ENCODE assay signal across 8 mouse cellular contexts in genomic region chr6:113471297-113471936, GRCm38 (mm10). TPM values are rescaled to one million over a fixed set of nuclear protein-coding genes. Genes with fewer than 3 reads are reported as not detected.
DNase-seq lines count a peak whose midpoint lies in the region; ATAC-seq lines count a peak whose summit lies in the region.

Il17rc (plus strand) TSS chr6:113471427.

- no peaks in the 10 kb centered on the region for H3K9me3 ChIP-seq in hindbrain, embryonic 13.5 days
- no peaks in the 10 kb centered on the region for H3K9me3 ChIP-seq in limb, embryonic 15.5 days

- H3K27ac ChIP-seq in hindbrain, embryonic 13.5 days, result no peak within 1 kb of the TSS
- peak within 1 kb of the TSS; percentile 75 for H3K27ac ChIP-seq in limb, embryonic 15.5 days

- no peak within 1 kb of the TSS for H3K4me3 ChIP-seq in hindbrain, embryonic 13.5 days
- peak within 1 kb of the TSS; percentile 34 for H3K4me3 ChIP-seq in limb, embryonic 15.5 days

- H3K4me2 ChIP-seq in hindbrain, embryonic 13.5 days, result 0 out of 2 replicates have a peak within 1 kb of the TSS, but pooled peaks have one; percentile 19
- H3K4me2 ChIP-seq in limb, embryonic 15.5 days, result peak within 1 kb of the TSS; percentile 48

- peaks cover 21% of the 10 kb centered on the region for H3K4me1 ChIP-seq in hindbrain, embryonic 13.5 days (replicated peaks)
- H3K4me1 ChIP-seq in limb, embryonic 15.5 days, result peaks cover 34% of the 10 kb centered on the region

- no peaks in the 10 kb centered on the region for H3K36me3 ChIP-seq in hindbrain, embryonic 13.5 days
- no peaks in the 10 kb centered on the region for H3K36me3 ChIP-seq in limb, embryonic 15.5 days

- peaks cover 53% of the 10 kb centered on the region for H3K27me3 ChIP-seq in hindbrain, embryonic 13.5 days
- peaks cover 23% of the 10 kb centered on the region for H3K27me3 ChIP-seq in limb, embryonic 15.5 days

- H3K9ac ChIP-seq in hindbrain, embryonic 13.5 days, result peak within 1 kb of the TSS; percentile 43
- no peak within 1 kb of the TSS for H3K9ac ChIP-seq in limb, embryonic 15.5 days

- no peak for DNase-seq in urinary bladder, adult 2 months (ENCODE audit: low spot score)
- no peak for DNase-seq in urinary bladder, postnatal 10 days (ENCODE audit: low spot score)
- peak; percentile 67 for DNase-seq in gastrocnemius, adult 18-20 months (ENCODE audit: low spot score)
- peak; percentile 70 for DNase-seq in skeletal muscle tissue, adult 2 months (ENCODE audit: low read depth, low spot score)

- ATAC-seq in hindbrain, embryonic 13.5 days (ENCODE audit: low FRiP score), result no peak
- ATAC-seq in limb, embryonic 15.5 days (ENCODE audit: insufficient number of reproducible peaks, low FRiP score, low TSS enrichment, low read depth), result peak; percentile 45; the same call in 1 of the 2 replicates
- ATAC-seq in erythroid progenitor cell, adult 5-6 weeks (replicated peaks; ENCODE audit: low FRiP score, poor library complexity, severe bottlenecking), result no peak
- no peak for ATAC-seq in CD4-positive, CD25-positive, alpha-beta regulatory T cell, adult 4 months

- 24% methylated on average over 12 of the region's 12 CpGs for WGBS in hindbrain, embryonic 13.5 days
- 24% methylated on average over 12 of the region's 12 CpGs for WGBS in limb, embryonic 15.5 days

RNA-seq across cellular contexts. Expression of gene Il17rc, which starts in this region (rescaled TPM):
- 62.5 and 65.3 TPM in 2 replicates for polyA plus RNA-seq in urinary bladder, adult 2 months (2012; rRNA removed)
- 1 to 10 TPM; 3.8 to 4.9 TPM for total RNA-seq in gastrocnemius, adult 18-20 months (2021)
- 2.0 and 2.4 TPM in 2 replicates for polyA plus RNA-seq in hindbrain, embryonic 13.5 days (2015; fragmentation: Nextera tagmentation; extraction: Ambion mirVana)
- 58.4 and 63.5 TPM in 2 replicates for polyA plus RNA-seq in limb, embryonic 15.5 days (2015; fragmentation: Nextera tagmentation; extraction: Ambion mirVana)
- total RNA-seq in erythroid progenitor cell, adult 5-6 weeks (2015; ENCODE audit: low replicate concordance), result not detected in 2 replicates
- not detected in 2 replicates for total RNA-seq in erythroid progenitor cell, adult 5-6 weeks (2017; ENCODE audit: low replicate concordance)
- not detected for polyA plus RNA-seq in CD4-positive, CD25-positive, alpha-beta regulatory T cell, adult 4 months (2017; shearing (Covaris generic))

Comparison
In these comparisons a context has a peak if more than half of its experiments do, and no peak if none do; other contexts are left out.
1. RNA of gene Il17rc (total RNA-seq): 3.8 to 4.9 TPM in gastrocnemius, adult 18-20 months; not detected in erythroid progenitor cell, adult 5-6 weeks; every median in the first group is over 4 times any median in the second.
2. RNA of gene Il17rc (polyA plus RNA-seq): 62.5 to 65.3 TPM in urinary bladder, adult 2 months and 58.4 to 63.5 TPM in limb, embryonic 15.5 days; 2.0 to 2.4 TPM in hindbrain, embryonic 13.5 days and not detected in CD4-positive, CD25-positive, alpha-beta regulatory T cell, adult 4 months; every median in the first group is over 10 times any median in the second.
3. DNase-seq: peak in gastrocnemius, adult 18-20 months (single experiment) and skeletal muscle tissue, adult 2 months (single experiment); none in urinary bladder, adult 2 months (single experiment) and urinary bladder, postnatal 10 days (single experiment).